Mouse (Mus musculus) brain, embryonic 14.5 days (tissue): ENCODE data around the gene Ipo11. TPM values are rescaled to one million over a fixed set of nuclear protein-coding genes. Genes with fewer than 3 reads are reported as not detected.

Experiments
- DNase-seq: peaks from one replicate; pipeline ENCODE4 v3.0.0-alpha.2; 2011; ENCODE audit warnings: low read depth
- CTCF ChIP-seq: fragments of 200-500 bp; IDR thresholded peaks from 2 replicates; pipeline ENCODE4 v1.5.1; 2012; ENCODE audit warnings: inconsistent platforms, mild to moderate bottlenecking, moderate library complexity, borderline replicate concordance; ENCODE audit not compliant: insufficient read depth, insufficient read length; ENCODE audit errors: extremely low read depth
- POLR2A ChIP-seq: fragments of 200-500 bp; IDR thresholded peaks from 2 replicates; pipeline ENCODE4 v1.6.1; 2012; ENCODE audit warnings: mild to moderate bottlenecking, inconsistent platforms, borderline replicate concordance; ENCODE audit not compliant: poor library complexity, insufficient read depth, insufficient read length, severe bottlenecking; ENCODE audit errors: extremely low read depth
- polyA plus RNA-seq: library from polyadenylated mRNA; depleted of rRNA; stranded (reverse); fragments of >200 nt; gene quantifications from 2 replicates; pipeline ENCODE4 v1.2.3, GENCODE M21; 2012; rRNA removed

Ipo11 gene
- polyA plus RNA-seq, 1 experiment: 39.7 TPM

DNA sequence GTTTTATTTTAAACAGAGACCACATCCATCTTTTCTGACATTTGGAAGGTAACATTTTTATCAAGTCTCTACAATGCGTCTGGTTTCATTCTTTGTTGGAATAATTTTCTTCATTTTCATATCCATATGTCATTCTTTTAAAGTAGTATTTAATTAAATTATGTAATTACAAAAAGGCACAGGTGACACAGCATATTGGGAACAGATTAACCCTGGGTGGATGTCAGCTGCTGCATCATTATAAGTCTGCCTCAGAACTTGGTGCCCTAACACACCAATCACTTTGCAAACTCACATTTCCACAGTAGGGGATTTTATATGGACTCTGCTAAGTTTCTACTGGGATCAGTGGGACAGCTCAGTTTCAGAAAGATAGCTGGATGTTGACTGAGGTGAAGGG, 184.8 kb downstream of the Ipo11 start:
- no peak for TF ChIP-seq POLR2A
- no peak for TF ChIP-seq CTCF
- DNase-seq: no peak

DNA sequence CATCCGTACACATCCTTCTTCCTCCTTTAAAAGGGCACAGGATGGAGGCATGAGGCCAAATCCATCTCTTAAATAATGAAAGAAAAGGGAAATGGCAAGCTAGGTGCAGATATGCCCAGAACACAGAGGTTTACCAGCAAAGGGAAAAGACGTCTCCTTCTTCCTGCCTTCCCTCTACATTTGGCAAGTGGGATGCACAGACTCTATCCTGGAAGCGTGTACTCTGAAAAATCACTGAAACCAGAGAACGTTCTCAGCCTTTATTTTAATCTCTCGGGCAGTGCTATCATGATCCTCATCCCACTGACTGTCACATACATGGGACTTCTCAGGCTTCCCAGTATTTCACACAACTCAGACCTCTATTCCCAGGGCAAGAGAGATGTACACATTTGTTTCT, 189.9 kb downstream of the Ipo11 start:
- TF ChIP-seq CTCF (no peak), POLR2A (no peak)
- no peak for DNase-seq

DNA sequence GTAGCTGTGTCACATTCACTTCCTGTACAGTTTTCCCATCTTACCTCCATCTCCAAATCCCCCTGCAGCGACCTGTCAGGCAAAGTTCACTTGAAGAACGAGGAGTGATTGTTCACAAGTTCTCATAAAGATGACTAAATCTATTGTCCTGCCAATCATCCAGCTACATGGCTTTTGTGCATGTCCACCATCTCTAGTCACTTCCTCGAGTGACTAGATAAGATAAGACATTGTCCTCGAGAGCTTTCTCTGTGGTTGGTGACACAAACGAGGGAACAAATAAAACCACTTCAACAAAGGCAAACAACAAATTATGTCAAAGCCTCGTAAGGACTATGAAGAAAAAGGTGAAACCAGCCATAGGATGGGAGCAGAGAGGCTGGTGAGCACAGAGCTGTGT, 191.6 kb downstream of the Ipo11 start:
- no peak for DNase-seq
- TF ChIP-seq CTCF (no peak), POLR2A (no peak)

Other genes with a start within 250 kb of the Ipo11 start
- 24.9 and 37.5 TPM in 2 replicates for gene Dimt1, start 10.2 kb upstream of the Ipo11 start, polyA plus RNA-seq
- 27.4 and 52.5 TPM in 2 replicates for gene Kif2a, start 85.2 kb upstream of the Ipo11 start, polyA plus RNA-seq